Mouse (Mus musculus): ENCODE data around the gene Larp1b.
A peak's percentile ranks its signal among the peaks of the same experiment; 100 is the strongest.
"Not testable (repeated sequence)": the region's sequence is repeated elsewhere in the genome, so short reads cannot be mapped to it uniquely, and the experiment has no call there.

Larp1b gene

DNA sequence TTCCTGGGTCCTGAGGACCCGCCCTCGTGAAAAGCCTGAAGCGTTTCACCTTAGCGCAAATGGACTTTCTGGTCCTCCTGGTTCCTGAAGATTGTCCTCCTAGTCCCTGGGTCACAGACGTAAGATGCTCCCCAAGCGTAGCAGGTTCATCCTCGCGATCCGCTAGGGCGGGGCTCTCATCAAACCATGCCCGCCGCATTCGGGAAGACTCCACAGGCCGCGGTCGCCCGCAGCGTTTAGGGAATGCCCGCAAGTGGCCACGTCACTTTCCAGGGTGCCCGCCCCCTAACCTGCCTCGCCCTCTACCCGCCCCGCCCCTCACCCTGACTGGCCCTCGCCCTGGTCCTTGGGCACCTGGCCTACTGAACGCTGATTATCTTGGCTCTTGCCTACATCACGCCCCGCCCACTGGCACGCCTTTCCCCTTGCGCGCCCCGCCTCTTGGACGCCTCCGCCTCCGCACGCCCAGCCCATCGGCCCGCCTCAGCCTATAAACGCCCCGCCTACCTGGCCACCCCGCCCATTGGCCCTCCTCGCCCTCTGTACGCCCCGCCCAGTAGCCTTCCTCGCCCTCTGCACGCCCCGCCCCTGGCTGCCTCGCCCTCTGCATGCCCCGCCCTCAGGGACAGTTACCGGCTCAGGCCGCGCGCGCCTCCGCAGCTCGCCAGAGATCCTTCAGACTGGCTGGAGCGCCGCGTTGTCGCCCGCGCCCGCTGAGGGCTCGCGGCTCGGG, at the start of gene Larp1b:
Larp1b (plus strand) TSS at position 659 of the 733 bp plus-strand sequence.
- DNase-seq (ENCODE audit: extremely low read depth, low read depth), result peak; percentile 75

GRCm38 (mm10) chr3:40902443-40902842, 47.2 kb upstream of the Larp1b start, which contains the start of gene 1700034I23Rik:
1700034I23Rik (minus strand) TSS chr3:40902543.
- not testable (repeated sequence) for DNase-seq (ENCODE audit: extremely low read depth, low read depth)

GRCm38 (mm10) chr3:40938189-40938588, 11.4 kb upstream of the Larp1b start:
- DNase-seq (ENCODE audit: extremely low read depth, low read depth), result no peak

DNA sequence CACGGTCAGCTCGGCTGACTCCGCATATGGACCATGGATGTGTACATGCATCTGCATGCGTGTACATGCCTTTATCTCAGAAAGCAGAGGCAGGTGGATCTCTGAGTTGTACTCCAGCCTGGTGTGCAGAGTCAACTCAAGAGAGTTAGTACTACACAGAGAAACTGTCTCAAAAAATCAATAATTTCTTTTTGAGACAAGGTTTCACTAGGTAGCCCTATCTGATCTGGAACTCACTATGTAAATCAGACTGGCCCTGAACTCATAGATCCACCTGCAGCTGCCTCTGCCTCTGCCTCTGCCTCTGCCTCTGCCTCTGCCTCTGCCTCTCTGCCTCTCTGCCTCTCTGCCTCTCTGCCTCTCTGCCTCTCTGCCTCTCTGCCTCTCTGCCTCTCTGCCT, 11.0 kb upstream of the Larp1b start:
- no peak for DNase-seq (ENCODE audit: extremely low read depth, low read depth)

GRCm38 (mm10) chr3:40939019-40939418, 10.6 kb upstream of the Larp1b start:
- DNase-seq (ENCODE audit: extremely low read depth, low read depth), result no peak

GRCm38 (mm10) chr3:40949903-40950600, 424 bp downstream of the Larp1b start:
- no peak for DNase-seq (ENCODE audit: extremely low read depth, low read depth)

GRCm38 (mm10) chr3:40950601-40951201, 1.1 kb downstream of the Larp1b start:
- peak; percentile 59 for DNase-seq (ENCODE audit: extremely low read depth, low read depth)

- peak; percentile 50 for DNase-seq (ENCODE audit: extremely low read depth, low read depth)
Observed at GRCm38 (mm10) chr3:40951365-40951764, 1.7 kb downstream of the Larp1b start.

DNA sequence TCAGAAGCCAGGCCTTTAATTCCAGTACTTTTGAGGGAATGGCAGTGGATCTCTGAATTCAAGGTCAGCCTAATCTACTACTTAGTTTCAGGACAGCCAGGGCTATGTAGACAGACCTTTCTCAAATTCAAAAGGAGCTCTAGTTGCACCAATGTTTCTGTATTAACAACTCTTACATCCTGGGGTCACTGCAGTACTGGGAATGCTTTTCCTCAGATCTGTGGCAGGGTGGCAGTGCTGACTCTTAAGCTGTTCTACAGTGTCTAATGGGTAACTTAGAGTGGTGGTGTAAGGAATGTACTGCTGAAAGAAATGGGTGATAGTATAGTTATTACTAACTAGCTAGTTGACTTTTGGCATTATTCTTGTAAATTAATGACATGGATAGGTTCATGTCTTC, 3.0 kb downstream of the Larp1b start:
- DNase-seq (ENCODE audit: extremely low read depth, low read depth), result no peak

GRCm38 (mm10) chr3:40954792-40955191, 5.2 kb downstream of the Larp1b start:
- no peak for DNase-seq (ENCODE audit: extremely low read depth, low read depth)

DNA sequence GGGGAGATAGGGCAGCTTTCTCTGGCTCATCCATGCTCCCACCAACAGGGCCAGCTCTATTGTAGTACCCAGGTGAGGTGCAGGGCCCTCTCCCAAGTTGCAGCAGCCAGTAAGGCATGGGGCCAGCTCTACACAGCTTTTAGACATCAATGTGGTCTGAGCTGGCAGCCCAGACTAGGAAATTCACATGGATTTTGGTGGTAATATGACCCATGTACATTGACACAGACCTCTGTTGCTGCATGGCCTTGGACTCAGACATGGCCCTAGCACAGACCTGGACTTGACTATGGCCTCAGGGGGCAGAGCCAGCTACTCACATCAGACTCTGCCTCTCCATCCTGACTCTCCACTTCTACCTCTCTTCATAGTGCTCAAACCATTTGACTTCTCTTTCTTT, 9.2 kb downstream of the Larp1b start:
- no peak for DNase-seq (ENCODE audit: extremely low read depth, low read depth)

GRCm38 (mm10) chr3:40980758-40981157, 31.1 kb downstream of the Larp1b start:
- DNase-seq (ENCODE audit: extremely low read depth, low read depth), result no peak

DNA sequence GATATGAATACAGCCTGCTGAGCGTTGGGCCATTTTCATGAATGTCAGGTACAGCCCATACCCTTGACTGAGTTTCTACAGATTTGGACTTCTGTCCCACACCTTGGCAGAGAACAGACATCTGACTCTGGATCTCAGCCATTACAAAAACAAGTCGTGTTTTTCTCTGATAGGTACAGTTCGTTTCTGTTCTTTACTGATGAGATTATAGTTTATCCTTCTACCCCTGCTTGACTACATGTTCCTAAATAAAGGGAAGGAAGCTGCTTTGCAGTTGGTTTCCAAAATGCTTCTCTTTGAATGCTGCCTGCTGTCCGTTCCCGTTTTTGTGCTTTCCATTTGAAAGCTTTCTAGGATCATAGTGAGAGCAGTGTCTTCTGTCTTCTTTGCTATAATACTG, 37.9 kb downstream of the Larp1b start:
- no peak for DNase-seq (ENCODE audit: extremely low read depth, low read depth)

- no peak for DNase-seq (ENCODE audit: extremely low read depth, low read depth)
Observed at GRCm38 (mm10) chr3:40988722-40989121, 39.1 kb downstream of the Larp1b start.

DNA sequence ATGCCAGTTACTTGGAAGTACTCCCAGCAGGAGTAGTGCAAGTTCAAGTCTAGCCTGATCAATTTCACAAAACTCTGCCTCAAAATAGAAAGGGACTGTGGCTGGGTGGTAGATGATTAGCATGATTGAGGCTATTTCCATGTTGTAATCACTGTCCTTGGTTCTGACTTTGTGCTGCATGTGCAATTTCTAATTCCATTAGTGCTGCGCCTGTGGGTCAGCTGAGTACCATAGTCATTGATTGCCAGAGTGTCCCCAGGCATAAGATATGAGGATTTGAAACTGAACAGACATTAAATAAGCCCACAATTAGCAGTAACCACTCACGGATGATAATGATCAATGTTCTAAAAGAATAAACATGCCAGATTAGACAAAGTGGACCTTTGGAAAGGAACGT, 41.9 kb downstream of the Larp1b start:
- no peak for DNase-seq (ENCODE audit: extremely low read depth, low read depth)

DNA sequence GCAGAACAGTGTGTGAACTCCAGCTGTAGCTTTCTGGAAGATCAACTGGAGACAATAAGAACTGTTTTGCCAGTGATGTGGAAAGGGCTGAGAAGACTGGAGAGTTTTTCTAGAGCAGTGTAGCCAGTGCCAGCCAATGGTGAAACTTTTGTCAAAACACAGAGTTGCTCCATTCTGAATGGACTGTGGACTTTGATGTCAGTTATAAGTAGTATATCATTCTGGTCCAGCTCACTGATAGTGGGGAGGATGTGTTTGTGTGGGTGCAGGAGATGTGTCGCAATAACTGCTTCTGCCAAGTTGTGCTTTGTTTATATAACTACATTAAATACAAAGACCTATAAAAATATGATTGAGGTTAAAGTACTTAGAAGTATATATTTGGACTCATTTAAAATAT, 45.5 kb downstream of the Larp1b start:
- DNase-seq (ENCODE audit: extremely low read depth, low read depth), result no peak

GRCm38 (mm10) chr3:41009315-41009714, 59.7 kb downstream of the Larp1b start:
- no peak for DNase-seq (ENCODE audit: extremely low read depth, low read depth)

- DNase-seq (ENCODE audit: extremely low read depth, low read depth), result no peak
Observed at GRCm38 (mm10) chr3:41009990-41010389, 60.4 kb downstream of the Larp1b start.

DNA sequence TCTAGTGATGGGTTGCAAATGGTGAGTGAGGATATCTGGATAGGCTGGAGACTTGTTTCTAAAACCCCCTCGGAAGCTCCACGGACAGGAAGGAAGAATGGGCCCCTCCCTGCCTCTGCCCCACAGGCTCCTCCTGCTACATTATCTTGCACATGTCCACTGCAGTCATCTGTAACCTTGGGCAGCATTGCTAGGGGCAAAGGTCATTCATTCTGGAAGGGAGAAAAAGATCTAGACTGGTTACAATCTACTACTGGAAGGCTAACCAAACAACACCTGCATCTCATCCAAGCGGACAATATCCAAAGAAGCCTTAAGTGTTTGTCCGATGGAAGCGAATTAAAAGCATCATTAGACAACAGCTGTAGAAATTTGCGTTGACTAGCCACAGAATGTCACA, 61.1 kb downstream of the Larp1b start:
- DNase-seq (ENCODE audit: extremely low read depth, low read depth), result no peak

DNA sequence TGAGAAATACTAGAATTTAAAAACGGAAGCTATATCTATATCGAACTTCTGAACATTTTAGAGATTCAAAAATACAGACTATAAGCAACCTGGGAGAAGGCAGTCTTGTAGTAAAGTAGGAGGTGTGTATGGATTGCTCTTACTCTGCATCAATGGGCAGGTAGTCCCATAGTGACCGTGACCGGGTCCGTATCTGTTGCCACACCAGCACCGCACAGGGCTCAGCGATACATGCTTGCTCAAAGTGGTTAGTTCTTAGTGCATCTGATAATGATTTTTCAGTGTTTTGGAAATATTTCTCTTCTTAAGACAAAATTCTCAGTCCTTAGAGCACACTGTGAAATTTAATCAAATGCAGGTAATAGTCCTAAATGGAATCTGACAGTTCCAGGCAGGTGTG, 62.8 kb downstream of the Larp1b start:
- no peak for DNase-seq (ENCODE audit: extremely low read depth, low read depth)

DNA sequence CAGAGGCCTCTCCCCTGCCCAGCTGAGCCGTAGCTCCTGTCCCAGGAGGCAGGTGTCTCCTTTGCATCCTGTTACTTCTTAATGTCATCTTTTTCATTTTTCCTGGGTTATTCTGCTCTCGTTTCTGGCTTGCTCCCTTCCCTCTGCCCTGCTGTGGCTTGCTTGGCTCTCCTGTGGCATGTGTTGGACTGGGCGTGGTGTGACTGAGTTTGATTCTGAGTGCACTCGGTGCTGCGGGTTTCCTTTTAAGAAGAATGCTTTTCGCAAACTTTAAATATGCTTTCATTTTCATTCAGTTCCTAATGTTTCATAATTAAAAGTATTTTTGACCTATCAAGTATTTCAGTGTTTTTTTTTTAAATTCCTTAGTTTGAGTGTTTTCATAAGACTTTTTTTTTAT, 65.3 kb downstream of the Larp1b start:
- no peak for DNase-seq (ENCODE audit: extremely low read depth, low read depth)

DNA sequence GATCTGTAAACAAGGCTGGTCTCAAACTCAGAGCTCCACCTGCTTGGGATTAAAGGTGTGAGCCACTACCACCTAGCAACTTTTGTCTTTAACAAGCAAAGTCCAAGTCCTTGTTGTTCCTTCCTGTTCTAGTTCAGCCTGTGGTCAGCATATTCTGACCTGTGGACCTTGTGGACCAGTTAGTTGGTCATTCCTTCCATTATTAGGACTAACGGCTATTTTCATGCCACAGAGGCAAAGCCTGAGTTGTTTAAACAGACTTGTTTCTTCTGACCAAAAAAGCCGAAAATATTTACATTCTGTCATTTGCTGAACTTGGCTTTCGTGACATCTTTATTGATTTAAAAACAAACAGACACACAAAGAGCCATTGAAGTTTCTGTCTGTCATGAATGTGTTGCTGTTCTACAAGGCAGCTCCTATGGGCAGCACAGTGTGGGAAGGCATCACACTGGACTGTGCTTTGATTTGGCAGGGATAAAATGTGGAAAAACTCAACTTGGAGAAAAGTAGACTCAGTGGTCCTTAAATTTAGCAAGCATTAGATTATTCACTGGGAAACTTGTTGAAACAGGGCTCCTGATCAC, 68.5 kb downstream of the Larp1b start:
- DNase-seq (ENCODE audit: extremely low read depth, low read depth), result no peak
